Mouse (Mus musculus) kidney, postnatal 25 days (tissue): ENCODE measurements around the gene Tekt3.

ENCODE experiments used
- DNase-seq, 2 experiments: peaks; one replicate each; pipeline ENCODE4 v3.0.0; 2021; ENCODE audit warnings: mixed read lengths in 2 of 2

Gene Tekt3

GRCm38 (mm10) chr11:63061446-63061845, at the start of gene Tekt3:
Gene Tekt3, plus strand, starts transcription at chr11:63061654.
- no peak for DNase-seq

- DNase-seq, result no peak
Observed at GRCm38 (mm10) chr11:63017327-63018082, 43.9 kb upstream of the Tekt3 start.

- DNase-seq, result no peak
Observed at GRCm38 (mm10) chr11:63018083-63018622, 43.3 kb upstream of the Tekt3 start.

- DNase-seq, result peak in 1 of 2 experiments; percentile 45
Observed at GRCm38 (mm10) chr11:63020633-63021032, 40.8 kb upstream of the Tekt3 start.

- DNase-seq, result no peak
Observed at GRCm38 (mm10) chr11:63021141-63021806, 40.2 kb upstream of the Tekt3 start.

- no peak for DNase-seq
Observed at GRCm38 (mm10) chr11:63023461-63023860, 38.0 kb upstream of the Tekt3 start.

- DNase-seq, result no peak
Observed at GRCm38 (mm10) chr11:63024136-63024535, 37.3 kb upstream of the Tekt3 start.

- no peak for DNase-seq
Observed at GRCm38 (mm10) chr11:63025476-63025875, 36.0 kb upstream of the Tekt3 start.

GRCm38 (mm10) chr11:63026651-63027141, 34.8 kb upstream of the Tekt3 start:
- DNase-seq, result no peak

- DNase-seq, result no peak
Observed at GRCm38 (mm10) chr11:63028131-63028530, 33.3 kb upstream of the Tekt3 start.

GRCm38 (mm10) chr11:63029148-63029714, 32.2 kb upstream of the Tekt3 start:
- no peak for DNase-seq

- DNase-seq, result no peak
Observed at GRCm38 (mm10) chr11:63029721-63030120, 31.7 kb upstream of the Tekt3 start.

- no peak for DNase-seq
Observed at GRCm38 (mm10) chr11:63035420-63036211, 25.8 kb upstream of the Tekt3 start.

GRCm38 (mm10) chr11:63040002-63040661, 21.3 kb upstream of the Tekt3 start:
- DNase-seq, result no peak

GRCm38 (mm10) chr11:63045771-63046170, 15.7 kb upstream of the Tekt3 start:
- no peak for DNase-seq

GRCm38 (mm10) chr11:63046380-63046779, 15.1 kb upstream of the Tekt3 start:
- DNase-seq, result no peak

- no peak for DNase-seq
Observed at GRCm38 (mm10) chr11:63050362-63050932, 11.0 kb upstream of the Tekt3 start.

- no peak for DNase-seq
Observed at GRCm38 (mm10) chr11:63051041-63051440, 10.4 kb upstream of the Tekt3 start.

- DNase-seq, result no peak
Observed at GRCm38 (mm10) chr11:63051996-63052395, 9.5 kb upstream of the Tekt3 start.

GRCm38 (mm10) chr11:63055596-63055995, 5.9 kb upstream of the Tekt3 start:
- DNase-seq, result no peak

- DNase-seq, result no peak
Observed at GRCm38 (mm10) chr11:63058375-63058952, 3.0 kb upstream of the Tekt3 start.
